Mouse (Mus musculus) kidney, postnatal 0 days (tissue): ENCODE measurements at regions not wholly inside any gene's neighbourhood (a gene's known extent, or its start where the extent isn't known, plus 50 kb on each side); places are given as distances from the start of the nearest gene placed in this dataset.

ENCODE experiments used
- ATAC-seq: fragments of 200-750 bp; cut with Nextera tagmentation; replicated peaks from 2 replicates; pipeline ENCODE4 v1.8.0; 2017; ENCODE audit warnings: low read depth, moderate number of reproducible peaks, moderate TSS enrichment, moderate library complexity; ENCODE audit not compliant: low FRiP score
- DNase-seq: peaks from one replicate; pipeline ENCODE4 v3.0.0-alpha.2; 2016; ENCODE audit warnings: low spot score
- H3K27ac ChIP-seq: fragments of 300-500 bp; sonication (generic); 2 replicates; pipeline ENCODE4 v1.5.1; 2014; ENCODE audit warnings: mild to moderate bottlenecking
- H3K27me3 ChIP-seq: fragments of 300-500 bp; sonication (generic); 2 replicates; pipeline ENCODE4 v1.6.1; 2014; ENCODE audit warnings: low read length, mixed read lengths; ENCODE audit not compliant: insufficient read depth
- H3K36me3 ChIP-seq: fragments of 300-500 bp; sonication (generic); 2 replicates; pipeline ENCODE4 v1.6.1; 2014; ENCODE audit warnings: low read length, mixed read lengths; ENCODE audit not compliant: insufficient read depth
- H3K4me1 ChIP-seq: fragments of 300-500 bp; sonication (generic); replicated peaks from 2 replicates; pipeline ENCODE4 v1.6.1; 2014; ENCODE audit warnings: antibody characterized with exemption, low read length, mixed read lengths; ENCODE audit not compliant: insufficient read depth
- H3K4me2 ChIP-seq: fragments of 300-500 bp; sonication (generic); 2 replicates; pipeline ENCODE4 v1.6.1; 2014; ENCODE audit warnings: mild to moderate bottlenecking, low read length, moderate library complexity, mixed read lengths
- H3K4me3 ChIP-seq: fragments of 300-500 bp; sonication (generic); replicated peaks from 2 replicates; pipeline ENCODE4 v1.5.1; 2014; ENCODE audit warnings: low read depth, low read length
- H3K9ac ChIP-seq: fragments of 300-500 bp; sonication (generic); 2 replicates; pipeline ENCODE4 v1.6.1; 2014; ENCODE audit warnings: low read depth, low read length
- H3K9me3 ChIP-seq: fragments of 300-500 bp; sonication (generic); replicated peaks from 2 replicates; pipeline ENCODE4 v1.6.1; 2016; ENCODE audit warnings: low read length, inconsistent platforms, mixed read lengths
- CTCF ChIP-seq: IDR thresholded peaks from 2 replicates; pipeline ENCODE4 v1.5.1; 2016; ENCODE audit warnings: antibody characterized with exemption, low read depth, mild to moderate bottlenecking, moderate library complexity
- whole genome bisulfite sequencing: fragments of 180-500 bp; shearing (Covaris S2); extraction: QIAGEN DNeasy Blood & Tissue Kit; methylation state at CpG from one replicate; pipeline ENCODE4 v1.1.7; 2014; 5-methylcytosine and 5-hydroxymethylcytosine counted together

DNA sequence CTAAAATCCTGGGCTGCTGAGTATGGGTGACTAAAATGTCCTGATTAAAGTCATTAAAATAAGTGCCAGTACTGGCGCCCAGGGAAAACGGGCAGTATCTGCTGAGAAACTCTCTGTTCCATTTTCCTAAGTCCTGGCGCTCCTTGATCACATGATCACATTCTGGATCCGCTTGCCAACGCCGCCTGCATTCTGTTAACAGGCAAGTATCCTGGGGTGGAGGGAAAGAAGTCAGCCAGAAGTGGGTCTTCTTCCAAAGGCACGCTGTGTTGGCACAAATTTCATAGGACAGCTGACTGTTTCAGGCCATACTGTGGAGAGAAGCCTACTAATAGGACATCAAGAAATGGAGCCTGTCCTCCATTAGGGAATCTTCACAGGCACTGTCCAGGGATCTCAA is 52.0 kb upstream of the Akirin2 start:
- H3K4me2 ChIP-seq = no peak overlapping the region
- no peak for ATAC-seq

GRCm38 (mm10) chr4:34499731-34500130 is 51.0 kb upstream of the Akirin2 start:
- TF ChIP-seq CTCF = no peak
- no peak for ATAC-seq
- H3K27me3 ChIP-seq = no peaks in the 10 kb centered on the region

More for the DNA sequence above, 52.0 kb upstream of the Akirin2 start:
- Histone ChIP-seq H3K9ac (no peak overlapping the region), H3K4me3 (no peak overlapping the region), H3K27me3 (no peaks in the 10 kb centered on the region), H3K4me1 (no peaks in the 10 kb centered on the region), H3K9me3 (no peaks in the 10 kb centered on the region), H3K36me3 (no peaks in the 10 kb centered on the region), H3K27ac (no peak overlapping the region)
- TF ChIP-seq CTCF = no peak
- 95% methylated on average over 7 of the region's 7 CpGs for WGBS
- DNase-seq = no peak

More at GRCm38 (mm10) chr4:34499731-34500130, 51.0 kb upstream of the Akirin2 start:
- Histone ChIP-seq H3K36me3 (no peaks in the 10 kb centered on the region), H3K4me2 (no peak overlapping the region), H3K9me3 (no peaks in the 10 kb centered on the region), H3K27ac (no peak overlapping the region), H3K4me1 (no peaks in the 10 kb centered on the region), H3K9ac (no peak overlapping the region), H3K4me3 (no peak overlapping the region)
- DNase-seq = no peak
- 90% methylated on average over 3 of the region's 3 CpGs for WGBS
